Mouse (Mus musculus): Measurements from ENCODE around the gene Spty2d1.

GRCm38 (mm10) chr7:47027520-47027919 lies 19.3 kb upstream of the Spty2d1 start:
- TF ChIP-seq POLR2A (IDR thresholded peaks at IDR 0.05; ENCODE audit: insufficient read depth, low read depth, low read length) (no peak), CTCF (IDR thresholded peaks at IDR 0.05) (peak; percentile 35), EP300 (IDR thresholded peaks at IDR 0.05; ENCODE audit: insufficient read depth, low read depth, low read length) (no peak)

Measured in heart, adult 2 months (tissue).